Mouse (Mus musculus) thymus, postnatal 25 days (tissue): ENCODE measurements around the gene Vmn2r56.
A peak's percentile ranks its signal among the peaks of the same experiment; 100 is the strongest.
"Not testable (repeated sequence)": the region's sequence is repeated elsewhere in the genome, so short reads cannot be mapped to it uniquely, and the experiment has no call there.

Experiments used
- DNase-seq: peaks from one replicate; pipeline ENCODE4 v3.0.0; 2022

Vmn2r56 gene

GRCm38 (mm10) chr7:12734904-12735303 lies at the start of gene Vmn2r56:
TSS of gene Vmn2r56 (minus strand) at chr7:12735004.
- DNase-seq = no peak

DNA sequence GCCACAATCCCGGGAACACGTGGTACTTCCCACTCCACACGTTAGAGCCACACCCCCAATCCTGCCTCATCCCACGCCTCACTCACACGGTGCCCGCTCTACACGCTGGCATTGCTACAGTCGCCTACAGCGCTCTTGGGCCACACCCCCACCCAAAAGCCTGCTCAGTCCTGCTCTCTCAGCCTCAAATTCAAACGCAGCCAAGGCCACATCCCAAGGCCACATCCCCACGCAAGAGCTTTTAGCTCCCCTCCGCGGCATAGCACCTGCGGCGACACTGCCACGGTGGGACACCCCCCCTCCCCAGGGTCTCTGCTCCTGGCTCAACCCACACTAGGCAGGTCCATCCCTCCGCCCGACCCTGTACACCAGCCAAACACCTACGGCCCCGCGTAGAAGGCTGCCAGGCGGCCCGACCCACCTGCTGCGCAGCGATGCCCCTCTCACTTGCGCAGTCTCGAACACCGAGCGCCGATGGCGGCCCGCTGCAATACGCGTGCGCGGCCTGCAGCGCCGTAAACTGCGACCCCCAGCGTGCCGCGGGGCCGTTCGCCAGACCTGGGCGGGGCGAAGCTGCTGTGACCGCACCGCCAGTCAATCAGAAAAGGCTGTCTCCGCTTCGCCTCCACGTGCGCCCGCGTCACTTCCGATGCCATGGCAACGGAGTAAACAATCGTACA lies 45.5 kb upstream of the Vmn2r56 start:
- peak; percentile 82 for DNase-seq

DNA sequence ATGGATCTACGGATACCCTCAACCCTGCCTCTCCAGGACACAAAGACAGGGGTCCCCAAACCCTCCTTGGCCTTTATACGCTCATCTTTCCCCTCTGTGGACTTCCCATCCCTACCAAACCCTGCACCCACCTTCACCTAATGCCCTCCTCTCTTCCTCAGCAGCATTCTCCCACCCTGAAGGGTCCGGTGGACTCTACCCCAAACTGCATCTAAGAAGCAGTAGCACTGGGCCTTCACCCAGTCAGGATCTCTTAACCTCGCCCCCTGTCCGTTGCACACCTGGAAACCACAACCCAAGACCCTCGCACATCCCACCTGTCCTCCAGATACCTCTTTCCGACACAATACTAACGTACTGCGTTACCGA lies 45.0 kb upstream of the Vmn2r56 start:
- DNase-seq = no peak

DNA sequence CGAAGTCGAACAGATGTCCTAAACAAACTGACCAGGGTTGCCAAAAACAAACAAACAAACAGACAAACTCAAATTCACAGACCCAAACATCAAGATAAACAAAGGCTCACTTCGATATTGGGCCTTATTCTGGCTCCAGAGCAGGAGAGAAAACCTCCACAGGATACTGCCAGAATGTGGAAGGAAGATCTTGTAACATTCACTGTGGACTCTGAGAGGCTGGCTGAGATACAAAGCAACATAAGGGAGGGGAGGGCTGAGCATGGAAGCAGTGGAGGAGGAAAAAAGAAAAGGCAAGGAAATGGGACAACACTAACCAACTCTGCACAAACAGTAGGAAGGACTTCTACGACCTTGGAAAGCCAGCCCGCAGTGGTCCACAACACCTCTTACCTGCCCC lies 44.3 kb upstream of the Vmn2r56 start:
- no peak for DNase-seq

- no peak for DNase-seq
These were observed 39.8 kb upstream of the Vmn2r56 start for GRCm38 (mm10) chr7:12774606-12775005.

DNA sequence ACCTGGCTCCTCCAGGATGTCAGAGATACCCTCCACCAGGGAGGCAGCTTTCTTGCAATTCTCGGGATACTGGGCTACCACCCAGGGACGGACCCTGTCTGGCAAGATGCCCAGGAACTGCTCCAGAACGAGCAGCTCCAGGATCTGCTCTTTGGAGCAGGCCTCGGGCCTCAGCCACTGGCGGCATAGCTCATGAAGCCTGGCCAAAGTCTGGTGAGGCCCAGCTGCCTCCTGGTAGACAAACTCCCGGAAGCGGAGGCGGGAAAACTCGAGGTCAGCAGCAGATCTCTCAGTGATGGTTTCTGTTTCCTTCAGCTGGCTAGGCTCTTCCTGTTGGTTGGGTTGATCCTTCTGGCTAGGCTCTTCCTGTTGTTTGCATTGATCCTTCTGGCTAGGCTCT lies 39.3 kb upstream of the Vmn2r56 start:
- no peak for DNase-seq

- DNase-seq = no peak
These were observed 14.8 kb upstream of the Vmn2r56 start for GRCm38 (mm10) chr7:12749431-12750198.

DNA sequence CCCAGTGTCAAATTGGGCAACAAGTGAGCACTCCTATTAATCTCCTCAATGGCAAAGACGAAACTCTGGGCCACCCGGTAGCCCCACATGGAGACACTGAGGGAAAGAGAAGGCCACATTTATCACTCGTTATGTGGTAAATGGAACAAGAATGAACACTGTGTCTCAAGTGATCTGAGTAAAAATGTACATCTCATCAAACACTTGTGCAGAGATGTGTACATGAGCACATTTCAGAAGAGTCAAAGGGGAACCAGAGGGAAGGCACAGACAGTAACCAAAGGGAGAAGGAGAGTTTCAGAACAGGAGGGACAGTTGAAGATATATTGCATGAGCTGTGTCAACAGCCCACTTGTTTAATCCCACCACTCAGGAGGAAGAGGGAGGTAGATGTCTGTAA lies 49.9 kb downstream of the Vmn2r56 start, which contains the start of gene Vmn2r55:
Gene Vmn2r55, minus strand, starts transcription at position 101 of the 400 bp plus-strand sequence.
- not testable (repeated sequence) for DNase-seq

GRCm38 (mm10) chr7:12640219-12640618 lies 94.6 kb downstream of the Vmn2r56 start, which contains the start of gene Vmn2r54:
TSS of gene Vmn2r54 (minus strand) at chr7:12640319.
- not testable (repeated sequence) for DNase-seq
